Mouse (Mus musculus): ENCODE measurements around the gene Rnf183. TPM values are rescaled to one million over a fixed set of nuclear protein-coding genes. Genes with fewer than 3 reads are reported as not detected.

Gene Rnf183
- total RNA-seq, 2 experiments from 2014 or later: not detected

DNA sequence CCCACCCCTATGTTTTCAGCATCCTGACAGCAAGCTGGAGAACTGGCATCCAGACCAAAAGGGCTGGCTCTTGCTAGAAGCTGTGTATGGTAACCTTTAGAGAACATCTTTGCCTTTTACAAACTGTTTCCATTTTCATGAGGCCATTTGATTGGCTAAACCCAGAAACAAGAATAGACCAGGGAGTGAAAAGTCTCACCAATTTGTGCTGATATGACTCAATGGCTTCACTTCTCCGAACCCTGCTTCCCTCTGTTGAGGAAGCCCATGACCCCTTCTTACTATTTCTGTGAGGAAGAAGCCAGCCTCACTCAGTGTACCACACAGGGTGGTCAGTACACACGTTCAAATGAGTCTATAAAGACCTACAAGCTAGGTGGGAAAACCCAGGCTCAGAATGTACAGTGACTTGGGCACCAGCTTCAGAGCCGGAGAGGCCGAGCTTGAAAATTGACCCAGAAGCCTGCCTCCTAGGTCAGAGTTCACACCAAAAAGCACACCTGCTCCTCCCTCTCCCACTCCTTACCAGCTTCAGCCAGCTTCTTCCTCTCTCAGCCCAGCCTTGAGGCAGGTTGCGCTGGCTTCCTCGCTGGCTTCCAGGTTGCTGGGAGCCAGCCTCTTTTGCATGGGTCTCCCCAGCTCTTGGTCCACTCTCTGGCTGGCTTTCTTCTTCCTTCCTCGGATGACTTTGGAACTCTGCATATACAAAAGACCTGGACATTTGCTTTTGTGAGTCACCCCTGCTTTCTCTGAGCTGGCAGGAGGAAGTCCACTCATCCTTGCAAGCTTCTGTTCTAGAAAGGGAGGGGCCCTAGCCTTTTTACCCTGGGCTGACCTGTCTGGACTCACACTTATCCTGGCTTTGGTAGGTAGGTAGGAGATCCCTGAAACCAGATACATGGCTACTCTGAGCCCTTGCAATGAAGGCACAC is 847 bp downstream of the Rnf183 start:
- ATAC-seq (replicated peaks; ENCODE audit: low FRiP score, poor library complexity, severe bottlenecking): no peak

- peak; percentile 86 for ATAC-seq (replicated peaks; ENCODE audit: low FRiP score, poor library complexity, severe bottlenecking)
Measured at GRCm38 (mm10) chr4:62431522-62431921, 3.5 kb downstream of the Rnf183 start.

DNA sequence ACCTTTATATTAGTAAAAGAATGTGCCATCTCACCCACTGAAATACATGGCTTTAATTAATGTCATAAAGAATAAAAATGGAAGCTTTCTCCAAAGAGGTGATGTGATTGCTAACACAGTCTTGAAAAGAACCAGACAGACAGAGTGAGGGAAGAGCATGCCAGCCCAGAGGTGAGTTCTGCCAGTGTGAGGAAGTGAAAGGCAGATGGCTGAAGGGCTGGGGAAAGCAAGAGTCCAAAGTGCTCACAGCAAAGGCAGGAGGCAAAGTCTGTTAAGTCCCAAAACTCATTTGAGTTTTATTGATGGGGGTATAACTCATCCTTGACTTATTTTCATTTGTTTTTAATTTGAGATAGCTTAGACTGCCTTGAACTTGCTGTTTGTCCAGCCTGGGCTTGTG is 4.4 kb downstream of the Rnf183 start:
- no peak for ATAC-seq (replicated peaks; ENCODE audit: low FRiP score, poor library complexity, severe bottlenecking)

- ATAC-seq (replicated peaks; ENCODE audit: low FRiP score, poor library complexity, severe bottlenecking): no peak
Measured at GRCm38 (mm10) chr4:62429616-62430015, 5.4 kb downstream of the Rnf183 start.

DNA sequence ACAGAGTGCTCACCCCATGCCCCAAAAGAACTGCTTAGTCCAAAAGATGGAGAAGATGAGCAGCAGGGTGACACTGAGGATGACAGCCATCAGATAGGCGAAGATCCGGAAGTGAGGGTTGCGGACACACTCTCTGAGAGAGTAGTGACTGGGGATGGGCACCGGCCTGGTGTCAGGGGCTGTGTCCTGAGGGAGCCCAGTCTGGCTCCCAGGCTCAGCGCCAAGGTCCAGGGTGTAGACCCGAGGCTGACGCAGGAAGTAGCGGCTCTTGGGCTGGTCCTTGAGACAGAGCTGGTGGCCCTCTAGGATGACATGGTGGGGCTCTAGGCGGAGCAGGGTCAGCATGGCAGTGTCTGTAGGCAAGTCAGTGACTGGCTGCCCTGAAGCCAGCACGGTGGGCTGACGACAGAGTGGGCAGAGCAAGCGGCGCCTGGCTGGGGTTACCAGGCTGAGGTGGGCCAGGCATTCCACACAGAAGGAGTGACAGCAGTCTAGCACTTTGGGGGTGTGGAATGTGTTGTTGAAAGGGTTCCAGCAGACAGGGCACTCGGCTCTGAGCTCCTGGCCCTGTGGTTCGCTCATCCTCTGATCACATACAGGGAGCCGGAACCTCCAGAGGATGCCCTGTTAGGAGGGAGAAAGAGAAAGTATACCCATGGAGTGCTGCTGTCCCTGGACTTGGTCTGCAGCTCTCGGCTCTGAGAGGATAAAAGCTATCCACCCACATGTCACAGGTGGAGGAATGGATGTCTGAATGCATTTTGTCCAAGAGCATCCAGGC is 6.9 kb downstream of the Rnf183 start:
- ATAC-seq (replicated peaks; ENCODE audit: low FRiP score, poor library complexity, severe bottlenecking): no peak

- ATAC-seq (replicated peaks; ENCODE audit: low FRiP score, poor library complexity, severe bottlenecking): no peak
Measured at GRCm38 (mm10) chr4:62425891-62426290, 9.2 kb downstream of the Rnf183 start.

- ATAC-seq (replicated peaks; ENCODE audit: low FRiP score, poor library complexity, severe bottlenecking): no peak
Measured at GRCm38 (mm10) chr4:62419091-62419490, 16.0 kb downstream of the Rnf183 start.

DNA sequence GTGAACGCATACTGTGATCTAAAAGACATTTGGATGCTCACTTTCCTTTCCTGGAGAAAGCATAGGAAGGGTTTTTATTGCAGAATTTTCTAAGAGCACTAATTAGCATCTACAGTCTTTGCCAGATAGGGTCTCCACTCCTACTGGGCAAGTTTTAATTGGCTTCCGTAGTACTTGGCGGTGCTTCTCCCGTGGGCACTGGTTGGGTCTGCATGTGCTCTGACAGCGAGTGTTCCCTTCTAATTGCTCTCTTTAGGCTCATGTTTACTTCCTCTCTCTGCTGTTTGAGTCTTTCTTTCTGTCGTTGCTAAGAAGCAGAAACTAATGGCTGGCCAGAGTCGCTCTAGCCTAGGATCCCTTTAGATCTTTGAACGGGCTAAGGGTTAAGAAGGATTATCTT is 16.6 kb downstream of the Rnf183 start:
- no peak for ATAC-seq (replicated peaks; ENCODE audit: low FRiP score, poor library complexity, severe bottlenecking)

DNA sequence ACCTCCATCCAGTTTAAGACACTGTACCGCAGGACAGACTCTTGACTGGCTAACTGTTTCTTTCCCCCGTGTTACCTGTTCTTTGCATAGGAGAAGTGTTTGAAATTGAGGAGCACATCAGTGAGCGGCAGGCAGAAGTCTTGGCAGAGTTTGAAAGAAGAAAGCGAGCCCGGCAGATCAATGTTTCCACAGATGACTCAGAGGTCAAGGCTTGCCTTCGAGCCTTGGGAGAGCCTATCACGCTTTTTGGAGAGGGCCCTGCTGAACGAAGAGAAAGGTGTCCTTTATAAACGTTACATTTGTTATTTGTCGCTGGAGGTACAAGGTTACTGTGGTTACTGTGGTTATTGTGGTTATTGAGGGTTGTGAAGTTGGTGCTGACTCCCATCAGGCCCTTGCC is 23.4 kb downstream of the Rnf183 start:
- no peak for ATAC-seq (replicated peaks; ENCODE audit: low FRiP score, poor library complexity, severe bottlenecking)

DNA sequence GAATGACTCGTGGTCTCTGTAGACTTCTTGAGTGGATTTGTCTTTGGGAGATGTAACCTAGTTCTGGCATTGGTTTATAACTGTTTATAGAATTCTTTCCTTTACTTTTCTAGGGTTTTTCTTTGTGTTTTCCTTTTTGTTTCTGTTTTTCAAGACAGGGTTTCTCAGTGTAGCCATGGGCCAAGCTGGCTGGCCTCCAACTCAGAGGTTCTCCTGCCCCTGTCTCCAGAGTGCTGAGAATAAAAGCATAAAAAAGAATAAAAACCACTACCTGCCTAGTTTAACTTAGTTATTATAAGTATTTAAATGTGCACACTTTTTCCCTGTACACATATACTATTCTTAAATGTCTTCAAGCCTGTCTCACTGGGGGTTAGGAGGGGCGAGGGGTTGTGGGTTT is 24.7 kb downstream of the Rnf183 start:
- ATAC-seq (replicated peaks; ENCODE audit: low FRiP score, poor library complexity, severe bottlenecking): no peak

- ATAC-seq (replicated peaks; ENCODE audit: low FRiP score, poor library complexity, severe bottlenecking): no peak
Measured at GRCm38 (mm10) chr4:62409615-62410014, 25.4 kb downstream of the Rnf183 start.

DNA sequence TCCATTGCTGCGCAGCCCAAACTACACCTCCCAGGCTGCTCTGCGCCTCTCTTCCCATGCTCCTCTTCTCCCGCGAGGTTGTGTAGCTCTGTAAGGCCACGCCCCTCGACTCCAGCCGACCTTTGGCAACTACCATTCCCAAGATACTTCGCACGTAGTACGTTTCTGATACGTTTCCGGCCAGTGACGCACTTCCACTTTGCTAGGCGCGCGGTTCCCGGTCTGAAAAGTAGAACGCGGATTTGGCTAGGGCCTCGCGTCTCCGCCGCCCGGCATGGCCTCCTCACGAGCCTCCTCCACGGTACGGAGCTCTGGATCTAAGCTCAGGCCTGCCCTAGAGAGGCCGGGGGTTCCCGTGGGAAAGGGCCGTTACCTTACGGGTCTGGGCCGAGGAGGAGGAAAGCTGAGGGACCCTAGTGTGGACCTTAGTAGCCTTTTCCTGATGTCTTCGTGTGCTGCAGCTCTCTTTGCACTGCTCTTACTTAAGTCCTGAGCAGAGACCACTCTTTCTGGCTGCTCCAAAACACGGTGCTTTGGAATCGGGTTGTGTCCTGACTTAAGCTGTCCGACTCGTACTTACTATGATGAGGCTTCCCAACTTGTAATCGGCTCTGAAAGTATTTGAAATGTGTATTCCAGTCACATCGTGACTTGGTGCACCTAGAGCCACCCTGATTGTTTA is 26.3 kb downstream of the Rnf183 start, which contains the start of the genes Cdc26 and Prpf4:
Gene Cdc26 (minus strand): TSS at position 42 of the 682 bp plus-strand sequence.
Gene Prpf4 (plus strand): TSS at position 197 of the 682 bp plus-strand sequence.
- ATAC-seq (replicated peaks; ENCODE audit: low FRiP score, poor library complexity, severe bottlenecking): peak; percentile 95

DNA sequence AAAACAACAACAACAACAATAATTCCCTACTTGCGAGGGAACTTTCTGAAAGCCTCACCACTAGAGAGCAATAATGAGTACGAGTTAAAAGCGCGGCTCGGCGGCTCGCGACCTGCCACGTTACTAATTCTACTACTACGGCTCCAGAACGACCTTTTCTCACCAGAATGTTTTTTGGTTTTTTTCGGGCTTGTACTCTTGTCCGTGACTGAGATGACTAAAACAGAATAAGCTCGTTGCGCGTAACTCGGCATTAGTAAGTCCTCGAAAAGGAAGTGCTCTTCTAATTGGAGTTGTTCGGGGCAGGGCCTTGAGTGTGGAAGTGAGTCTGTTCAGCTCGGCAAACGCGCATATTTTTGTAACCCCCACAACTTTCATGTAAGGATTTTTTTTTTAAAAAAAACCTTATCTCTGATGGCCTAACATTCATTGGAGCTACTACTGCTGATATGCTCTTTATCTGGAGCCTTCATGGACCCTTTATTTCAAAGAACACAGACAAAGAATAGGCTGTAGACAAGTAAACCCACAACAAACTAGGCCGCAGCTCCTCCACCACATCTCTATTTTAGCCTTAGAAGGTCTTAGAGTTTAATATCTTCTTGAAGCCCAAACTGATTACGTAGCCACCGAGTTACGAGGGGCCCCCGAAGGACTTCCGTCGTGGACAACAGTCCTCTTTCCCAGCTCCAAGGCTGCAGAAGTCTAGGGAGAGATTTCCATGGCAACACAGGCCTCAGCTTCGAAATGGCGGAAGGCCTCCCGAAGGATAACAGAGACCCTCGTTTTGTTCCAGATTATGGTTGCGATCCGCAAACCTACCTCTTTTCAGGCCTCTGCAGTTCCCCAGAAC is 27.1 kb downstream of the Rnf183 start:
- ATAC-seq (replicated peaks; ENCODE audit: low FRiP score, poor library complexity, severe bottlenecking): peak; percentile 70

- ATAC-seq (replicated peaks; ENCODE audit: low FRiP score, poor library complexity, severe bottlenecking): no peak
Measured at GRCm38 (mm10) chr4:62406133-62406532, 28.9 kb downstream of the Rnf183 start.

DNA sequence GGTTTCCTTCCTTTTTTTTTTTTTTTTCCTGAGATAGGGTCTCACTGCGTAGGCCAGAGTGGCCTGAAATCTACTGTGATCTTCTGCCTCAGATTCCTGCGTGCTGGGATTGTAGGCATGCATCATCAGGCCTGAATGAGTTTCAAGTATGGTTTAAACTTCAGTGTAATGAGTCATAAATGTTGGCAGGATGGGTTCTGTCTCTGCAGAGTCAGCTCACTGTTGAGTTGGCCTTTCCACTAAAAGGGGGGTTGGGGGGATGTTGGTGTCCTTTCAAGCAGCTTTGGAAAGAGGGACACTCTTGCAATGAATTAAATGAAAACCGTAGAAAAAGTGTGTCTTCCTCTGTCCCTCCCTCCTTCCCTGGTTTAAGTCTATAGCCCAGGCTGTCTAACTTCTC is 36.1 kb downstream of the Rnf183 start:
- ATAC-seq (replicated peaks; ENCODE audit: low FRiP score, poor library complexity, severe bottlenecking): no peak

GRCm38 (mm10) chr4:62397616-62398365 is 37.3 kb downstream of the Rnf183 start:
- ATAC-seq (replicated peaks; ENCODE audit: low FRiP score, poor library complexity, severe bottlenecking): no peak

DNA sequence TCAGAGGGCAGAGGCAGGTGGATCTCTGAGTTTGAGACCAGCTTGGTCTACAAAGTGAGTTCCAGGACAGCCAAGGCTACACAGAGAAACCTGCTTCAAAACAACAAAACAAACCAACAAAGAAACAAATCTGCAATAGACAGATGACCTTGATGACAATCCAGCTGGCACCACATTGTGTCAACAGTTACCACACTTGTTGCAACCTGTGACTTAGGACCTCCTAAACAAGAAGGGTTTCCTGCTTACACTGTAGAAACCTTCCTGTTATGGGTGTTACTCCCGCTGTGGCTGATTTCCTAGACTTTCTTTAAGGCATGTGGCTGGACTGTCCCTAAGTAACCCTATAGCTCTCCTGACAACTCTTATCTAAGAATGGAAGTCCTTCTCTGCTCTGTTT is 39.2 kb downstream of the Rnf183 start:
- no peak for ATAC-seq (replicated peaks; ENCODE audit: low FRiP score, poor library complexity, severe bottlenecking)

DNA sequence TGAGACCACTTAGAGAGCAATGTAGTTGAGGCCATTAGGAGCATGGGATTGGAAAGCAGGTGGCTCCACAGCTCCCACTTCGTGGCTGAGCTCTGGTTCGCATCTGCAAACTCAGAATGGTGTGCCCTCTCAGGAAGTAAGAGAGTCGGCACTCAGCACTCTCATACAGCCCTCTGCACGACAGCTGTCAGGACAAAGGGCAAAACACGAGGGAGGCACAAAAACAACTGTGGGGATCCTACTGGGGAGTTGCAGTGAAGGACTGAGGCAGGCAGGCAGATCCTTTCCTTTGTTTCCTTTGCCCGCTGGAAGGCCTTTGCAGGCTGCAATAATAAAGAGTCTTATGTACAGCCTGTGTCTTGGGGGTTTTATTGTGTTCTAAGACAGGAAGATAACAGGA is 41.6 kb downstream of the Rnf183 start:
- ATAC-seq (replicated peaks; ENCODE audit: low FRiP score, poor library complexity, severe bottlenecking): no peak

DNA sequence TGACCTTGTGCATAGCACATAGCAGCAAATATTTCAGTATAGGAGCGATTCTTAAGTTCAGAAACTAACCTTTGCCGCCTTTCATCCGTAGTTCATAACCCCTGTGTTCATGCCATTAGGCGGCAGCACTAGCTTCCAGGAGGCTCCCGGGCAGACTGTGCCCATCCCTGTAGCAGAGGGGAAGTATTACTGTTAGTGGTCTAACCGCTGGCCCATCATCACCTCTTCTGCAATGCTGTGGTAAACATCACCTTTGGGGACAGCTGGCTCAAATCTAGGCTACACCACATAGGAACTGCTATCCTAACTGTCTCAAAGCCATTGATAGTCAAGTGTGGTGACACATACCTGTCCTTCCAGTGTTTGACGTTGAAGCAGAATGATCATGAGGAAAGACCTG is 43.2 kb downstream of the Rnf183 start:
- ATAC-seq (replicated peaks; ENCODE audit: low FRiP score, poor library complexity, severe bottlenecking): no peak
